ENCODE assay signal across 8 mouse cellular contexts in genomic region chr14:79451681-79452590, GRCm38 (mm10). TPM values are rescaled to one million over a fixed set of nuclear protein-coding genes. Genes with fewer than 3 reads are reported as not detected.
DNase-seq lines count a peak whose midpoint lies in the region; ATAC-seq lines count a peak whose summit lies in the region.
"Not testable (repeated sequence)": the region's sequence is repeated elsewhere in the genome, so short reads cannot be mapped to it uniquely, and the experiment has no call there.

Gene Kbtbd6, plus strand, starts transcription at chr14:79451835.

- 19% methylated on average over 45 of the region's 89 CpGs for WGBS in embryonic facial prominence, embryonic 10.5 days
- WGBS in intestine, embryonic 15.5 days, result 18% methylated on average over 49 of the region's 89 CpGs

- H3K9me3 ChIP-seq in embryonic facial prominence, embryonic 10.5 days; intestine, embryonic 15.5 days: not testable (repeated sequence)

- H3K27ac ChIP-seq in embryonic facial prominence, embryonic 10.5 days (replicated peaks), result peak within 1 kb of the TSS; percentile 89
- H3K27ac ChIP-seq in intestine, embryonic 15.5 days, result not testable (repeated sequence)

- peak; percentile 90 for ATAC-seq in intestine, embryonic 15.5 days
- ATAC-seq in megakaryocyte-erythroid progenitor cell, adult 5-6 weeks (replicated peaks; ENCODE audit: low FRiP score, low TSS enrichment, poor library complexity, severe bottlenecking), result peak; percentile 98

- peak; percentile 89 for DNase-seq in adrenal gland, postnatal 14 days
- peak; percentile 89 for DNase-seq in embryonic facial prominence, embryonic 10.5 days (ENCODE audit: low spot score)
- peak; percentile 38 to 75 for DNase-seq in gastrocnemius, postnatal 4 days (ENCODE audit: low spot score in 2 of 2)
- DNase-seq in left cerebral cortex, postnatal 14 days (ENCODE audit: low spot score in 2 of 2), result peak; percentile 81 to 83
- DNase-seq in right cerebral cortex, postnatal 14 days, result peak; percentile 58
- DNase-seq in urinary bladder, postnatal 25 days (ENCODE audit: low spot score), result peak; percentile 60

- peaks cover 10% of the 10 kb centered on the region for H3K36me3 ChIP-seq in embryonic facial prominence, embryonic 10.5 days (replicated peaks)
- not testable (repeated sequence) for H3K36me3 ChIP-seq in intestine, embryonic 15.5 days

- peak within 1 kb of the TSS; percentile 66 for H3K4me3 ChIP-seq in embryonic facial prominence, embryonic 10.5 days
- H3K4me3 ChIP-seq in intestine, embryonic 15.5 days (replicated peaks), result peak within 1 kb of the TSS; percentile 46

- intact Hi-C loops in left cerebral cortex, postnatal 14 days (cut with DNase I), result not testable (repeated sequence)

- not testable (repeated sequence) for H3K27me3 ChIP-seq in embryonic facial prominence, embryonic 10.5 days (replicated peaks; ENCODE audit: low read depth, poor library complexity, severe bottlenecking); intestine, embryonic 15.5 days (replicated peaks)

- H3K4me1 ChIP-seq in embryonic facial prominence, embryonic 10.5 days; intestine, embryonic 15.5 days (replicated peaks): not testable (repeated sequence)

- peak within 1 kb of the TSS; percentile 21 for H3K9ac ChIP-seq in intestine, embryonic 15.5 days

- H3K4me2 ChIP-seq in intestine, embryonic 15.5 days (replicated peaks), result peak within 1 kb of the TSS; percentile 64

RNA-seq across cellular contexts. Expression of gene Kbtbd6, which starts in this region (rescaled TPM):
- total RNA-seq in adrenal gland, postnatal 14 days (2021), result 0.70 and 0.75 TPM in 2 replicates
- 5.1 and 6.1 TPM in 2 replicates for polyA plus RNA-seq in embryonic facial prominence, embryonic 10.5 days (2016; fragmentation: Nextera tagmentation; extraction: Ambion mirVana)
- under 1 TPM; 0.69 to 0.83 TPM for total RNA-seq in gastrocnemius, postnatal 4 days (2021)
- 2.6 and 2.9 TPM in 2 replicates for polyA plus RNA-seq in intestine, embryonic 15.5 days (2015; fragmentation: Nextera tagmentation; extraction: Ambion mirVana)
- total RNA-seq in left cerebral cortex, postnatal 14 days (2021), result 1 to 10 TPM in 1 of 2 experiments, under 1 TPM in 1; 0.99 to 1.4 TPM
- 3.3 and 4.0 TPM in 2 replicates for total RNA-seq in megakaryocyte-erythroid progenitor cell, adult 5-6 weeks (2014; fragmentation: Nextera tagmentation)
- 4.4 and 5.1 TPM in 2 replicates for total RNA-seq in megakaryocyte-erythroid progenitor cell, adult 5-6 weeks (2017)

Comparison
In these comparisons a context has a peak if more than half of its experiments do, and no peak if none do; other contexts are left out.
1. Peak in DNase-seq in adrenal gland, postnatal 14 days; RNA of the gene not detected or under 1 TPM.
2. Peak in DNase-seq in gastrocnemius, postnatal 4 days; RNA of the gene not detected or under 1 TPM.